Mouse (Mus musculus) kidney, embryonic 14.5 days (tissue): ENCODE measurements around the gene Mrpl22. TPM values are rescaled to one million over a fixed set of nuclear protein-coding genes. Genes with fewer than 3 reads are reported as not detected.
A peak's percentile ranks its signal among the peaks of the same experiment; 100 is the strongest.
"Not testable (repeated sequence)": the region's sequence is repeated elsewhere in the genome, so short reads cannot be mapped to it uniquely, and the experiment has no call there.

Experiments used
- ATAC-seq: fragments of 200-750 bp; cut with Nextera tagmentation; 2 replicates; pipeline ENCODE4 v1.8.0; 2017; ENCODE audit warnings: moderate number of reproducible peaks, mild to moderate bottlenecking, moderate TSS enrichment, moderate library complexity; ENCODE audit not compliant: low FRiP score, low TSS enrichment
- H3K27ac ChIP-seq: fragments of 300-500 bp; sonication (generic); 2 replicates; pipeline ENCODE4 v1.5.1; 2014; ENCODE audit warnings: low read depth, mild to moderate bottlenecking, low read length, moderate library complexity, mixed read lengths
- H3K27me3 ChIP-seq: fragments of 300-500 bp; sonication (generic); 2 replicates; pipeline ENCODE4 v1.6.1; 2014; ENCODE audit warnings: mild to moderate bottlenecking, low read length; ENCODE audit not compliant: control insufficient read depth, insufficient read depth
- H3K36me3 ChIP-seq: fragments of 300-500 bp; sonication (generic); 2 replicates; pipeline ENCODE4 v1.6.1; 2014; ENCODE audit warnings: low read length, mixed read lengths; ENCODE audit not compliant: control insufficient read depth, insufficient read depth
- H3K4me1 ChIP-seq: fragments of 300-500 bp; sonication (generic); 2 replicates; pipeline ENCODE4 v1.6.1; 2014; ENCODE audit warnings: low read length, mixed read lengths; ENCODE audit not compliant: control insufficient read depth, insufficient read depth
- H3K4me2 ChIP-seq: fragments of 300-500 bp; sonication (generic); replicated peaks from 2 replicates; pipeline ENCODE4 v1.6.1; 2014; ENCODE audit warnings: low read depth, mild to moderate bottlenecking, low read length
- H3K4me3 ChIP-seq: fragments of 300-500 bp; sonication (generic); 2 replicates; pipeline ENCODE4 v1.5.1; 2014; ENCODE audit warnings: mild to moderate bottlenecking, low read length
- H3K9ac ChIP-seq: fragments of 300-500 bp; sonication (generic); 2 replicates; pipeline ENCODE4 v1.6.1; 2014; ENCODE audit warnings: low read depth, mild to moderate bottlenecking, low read length, moderate library complexity
- H3K9me3 ChIP-seq: fragments of 300-500 bp; sonication (generic); 2 replicates; pipeline ENCODE4 v1.6.1; 2016; ENCODE audit warnings: low read length; ENCODE audit not compliant: control insufficient read depth
- WGBS: fragments of 180-500 bp; shearing (Covaris S2); extraction: QIAGEN DNeasy Blood & Tissue Kit; methylation state at CpG from one replicate; pipeline ENCODE4 v1.1.7; 2014; 5-methylcytosine and 5-hydroxymethylcytosine counted together
- polyA plus RNA-seq: library from polyadenylated mRNA; unstranded; fragments of >200 nt; fragmentation: Nextera tagmentation; extraction: Ambion mirVana; gene quantifications from 2 replicates; pipeline ENCODE4 v1.2.1, GENCODE M21; 2014

The Mrpl22 gene
- polyA plus RNA-seq, 1 experiment from 2014 or later, result 137 TPM

DNA sequence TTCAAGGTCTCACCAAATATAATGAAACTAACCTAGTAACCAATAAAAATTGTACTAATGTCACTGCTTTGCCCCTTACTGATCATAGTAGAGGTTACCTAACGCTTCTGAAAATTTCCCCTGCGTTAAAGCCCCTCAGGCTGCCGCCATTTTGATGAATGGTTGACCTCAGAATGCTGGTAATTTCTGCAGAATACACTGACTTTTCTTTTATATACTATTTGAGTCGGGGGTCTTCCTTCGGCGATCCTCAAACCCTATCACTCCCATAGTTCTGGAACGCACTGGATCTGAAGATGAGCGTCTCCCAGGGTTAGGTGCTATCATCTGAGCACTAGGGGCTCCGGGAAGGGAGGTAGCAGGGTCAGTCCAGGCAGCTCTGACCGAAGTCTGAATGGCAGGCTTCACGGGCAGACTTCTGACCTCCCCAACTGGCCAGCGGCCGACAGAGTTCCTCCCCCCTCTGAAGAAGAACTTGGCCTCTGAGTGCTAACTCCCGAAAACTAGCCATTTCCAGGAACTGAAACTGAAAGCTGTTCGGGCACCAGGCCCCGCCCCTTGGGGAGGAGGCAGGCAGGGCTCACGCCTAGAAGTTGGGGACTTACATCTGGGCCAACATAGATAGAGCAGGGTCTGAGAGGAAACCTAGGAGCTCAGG, 43.1 kb downstream of the Mrpl22 start:
- 0 out of 2 replicates have a peak overlapping the region, but pooled peaks have one; percentile 19 for H3K9ac ChIP-seq
- WGBS, result 31% methylated on average over 17 of the region's 17 CpGs
- H3K9me3 ChIP-seq, result no peaks in the 10 kb centered on the region
- no peaks in the 10 kb centered on the region for H3K27me3 ChIP-seq
- peak overlapping the region; percentile 38 for H3K4me3 ChIP-seq
- no peaks in the 10 kb centered on the region for H3K36me3 ChIP-seq
- peak overlapping the region; percentile 41 for H3K4me2 ChIP-seq
- peak; percentile 84 for ATAC-seq
- no peak overlapping the region for H3K27ac ChIP-seq
- no peaks in the 10 kb centered on the region for H3K4me1 ChIP-seq

DNA sequence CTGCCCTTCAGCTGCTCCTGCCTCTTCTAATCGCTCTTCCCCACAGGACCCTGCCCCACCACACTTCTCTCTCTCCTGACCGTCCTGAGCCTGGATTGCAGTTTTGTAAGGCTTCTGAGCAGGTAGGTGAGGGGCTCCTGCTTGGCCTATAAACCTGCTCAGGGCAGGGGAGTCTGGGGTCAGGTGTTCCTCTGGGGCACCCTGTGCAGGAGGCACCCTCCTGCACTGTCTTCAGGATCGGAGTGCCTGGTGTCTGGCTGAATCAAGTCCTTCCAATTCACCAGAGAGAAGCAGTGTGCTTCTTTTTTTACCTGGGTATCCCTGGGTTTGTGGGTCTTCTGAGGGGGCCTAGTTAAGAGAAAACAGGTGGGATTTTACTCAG, 43.6 kb downstream of the Mrpl22 start:
- H3K27me3 ChIP-seq, H3K27ac ChIP-seq, H3K9me3 ChIP-seq, H3K36me3 ChIP-seq, H3K4me1 ChIP-seq: not testable (repeated sequence)
- WGBS, result 24% methylated on average over 2 of the region's 3 CpGs
- peak overlapping the region; percentile 41 for H3K4me2 ChIP-seq
- 0 out of 2 replicates have a peak overlapping the region, but pooled peaks have one; percentile 19 for H3K9ac ChIP-seq
- ATAC-seq, result peak; percentile 33; the same call in 1 of the 2 replicates
- peak overlapping the region; percentile 38; the same call in 1 of the 2 replicates for H3K4me3 ChIP-seq

DNA sequence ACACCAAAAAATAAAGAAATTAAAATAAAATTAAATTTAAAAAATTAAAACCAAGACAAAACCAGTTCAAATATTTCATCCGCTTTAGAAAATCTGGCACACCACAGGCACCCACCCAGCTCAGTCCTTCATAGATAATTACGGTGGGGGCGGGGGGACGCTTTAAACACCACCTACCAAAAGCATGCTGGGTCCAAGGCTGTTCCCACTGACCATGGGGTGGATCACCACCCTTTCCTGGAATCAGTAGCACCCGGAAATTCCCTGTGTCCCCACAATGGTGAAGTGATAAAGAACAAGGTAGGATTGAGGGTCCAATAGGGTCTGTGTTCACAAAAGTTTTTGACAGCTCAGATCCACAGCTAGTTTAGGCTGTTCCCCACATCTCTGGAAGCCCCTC, 44.4 kb downstream of the Mrpl22 start:
- no peak for ATAC-seq

DNA sequence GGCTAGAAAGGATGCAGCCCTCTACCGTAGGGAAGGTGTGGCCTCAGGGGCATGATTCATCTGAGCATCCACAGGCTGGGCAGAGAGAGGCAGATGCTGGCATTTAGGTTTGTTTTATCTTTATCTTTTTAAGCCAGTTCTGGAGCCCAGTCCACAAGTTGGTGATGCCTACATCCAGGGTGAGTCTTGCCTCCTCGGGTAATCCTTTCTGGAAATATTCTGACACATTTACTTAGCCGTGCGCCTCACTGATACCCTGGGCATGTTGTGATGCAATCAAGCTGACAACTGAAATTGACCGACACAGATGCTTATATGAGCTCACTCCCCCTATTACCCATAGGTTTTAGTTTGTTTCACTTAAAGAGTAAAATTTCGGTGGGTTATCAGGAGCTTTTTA, 45.4 kb downstream of the Mrpl22 start:
- Histone ChIP-seq H3K4me1 (no peaks in the 10 kb centered on the region), H3K36me3 (no peaks in the 10 kb centered on the region), H3K27me3 (no peaks in the 10 kb centered on the region), H3K4me3 (no peak overlapping the region), H3K4me2 (no peak overlapping the region), H3K27ac (no peak overlapping the region), H3K9ac (no peak overlapping the region), H3K9me3 (no peaks in the 10 kb centered on the region)
- 86% methylated on average over 6 of the region's 6 CpGs for WGBS
- no peak for ATAC-seq

More for the DNA sequence above, 44.4 kb downstream of the Mrpl22 start:
- no peaks in the 10 kb centered on the region for H3K9me3 ChIP-seq
- no peak overlapping the region for H3K4me3 ChIP-seq
- H3K36me3 ChIP-seq, result no peaks in the 10 kb centered on the region
- WGBS, result 93% methylated on average over 5 of the region's 5 CpGs
- no peak overlapping the region for H3K4me2 ChIP-seq
- no peak overlapping the region for H3K27ac ChIP-seq
- no peaks in the 10 kb centered on the region for H3K27me3 ChIP-seq
- no peaks in the 10 kb centered on the region for H3K4me1 ChIP-seq
- H3K9ac ChIP-seq, result no peak overlapping the region

DNA sequence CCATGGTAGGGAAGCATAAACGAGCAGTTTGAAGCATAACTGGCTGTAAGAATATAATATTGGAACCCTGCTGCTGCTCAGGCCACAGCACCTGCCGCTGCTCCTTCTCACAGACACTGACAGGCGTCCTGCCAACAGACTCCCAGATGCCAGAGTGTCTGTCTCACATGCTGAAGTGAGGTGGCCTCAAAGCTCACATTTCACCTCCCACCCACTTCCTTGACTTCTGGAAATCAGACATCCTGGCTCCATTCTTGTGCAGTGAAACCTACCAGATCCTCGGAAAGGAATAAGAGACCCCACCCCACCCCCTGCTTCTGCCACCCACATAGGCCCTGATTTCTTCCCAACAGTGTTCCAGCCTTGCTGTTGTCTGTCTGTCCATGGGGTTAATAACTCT, 52.3 kb downstream of the Mrpl22 start:
- Histone ChIP-seq H3K9ac (no peak overlapping the region), H3K4me3 (no peak overlapping the region), H3K27me3 (no peaks in the 10 kb centered on the region), H3K4me2 (no peak overlapping the region), H3K36me3 (no peaks in the 10 kb centered on the region), H3K9me3 (no peaks in the 10 kb centered on the region), H3K4me1 (peaks cover 15% of the 10 kb centered on the region), H3K27ac (peak overlapping the region; percentile 42; the same call in 1 of the 2 replicates)
- ATAC-seq, result no peak
- WGBS, result 22% methylated on average over 4 of the region's 4 CpGs

DNA sequence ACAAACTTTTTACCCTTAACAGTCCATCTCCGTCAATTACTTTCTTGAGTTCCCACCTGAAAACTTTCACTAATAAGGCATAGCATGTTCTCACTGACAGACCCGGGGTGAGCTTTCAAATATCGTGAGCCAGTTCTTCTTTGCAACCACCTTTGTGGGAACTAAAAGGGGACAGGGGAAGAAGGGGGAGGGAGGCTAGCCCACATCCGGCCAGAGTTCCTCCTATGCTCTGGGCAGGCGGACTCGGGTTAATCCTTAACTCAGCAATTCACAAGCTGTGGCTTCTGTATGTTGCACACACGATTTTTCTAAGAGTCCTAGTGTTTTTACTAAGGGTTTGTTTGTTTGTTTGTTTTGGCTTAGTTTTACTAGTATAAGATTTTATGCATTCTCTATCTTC, 52.9 kb downstream of the Mrpl22 start:
- H3K27ac ChIP-seq, result peak overlapping the region; percentile 42; the same call in 1 of the 2 replicates
- 36% methylated on average over 7 of the region's 7 CpGs for WGBS
- H3K27me3 ChIP-seq, result no peaks in the 10 kb centered on the region

DNA sequence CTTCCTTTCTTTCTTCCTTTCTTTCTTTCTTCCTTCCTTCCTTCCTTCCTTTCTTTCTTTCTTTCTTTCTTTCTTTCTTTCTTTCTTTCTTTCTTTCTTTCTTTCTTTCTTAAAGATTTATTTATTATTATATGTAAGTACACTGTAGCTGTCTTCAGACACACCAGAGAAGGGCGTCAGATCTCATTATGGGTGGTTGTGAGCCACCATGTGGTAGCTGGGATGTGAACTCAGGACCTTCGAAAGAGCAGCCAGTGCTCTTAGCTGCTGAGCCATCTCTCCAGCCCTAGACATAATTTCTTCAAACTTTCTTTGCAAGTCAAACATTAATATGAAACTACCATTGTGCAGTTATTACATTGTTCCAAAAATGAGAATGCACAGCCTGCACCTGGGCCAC, 53.4 kb downstream of the Mrpl22 start:
- H3K36me3 ChIP-seq, H3K9ac ChIP-seq, ATAC-seq, H3K4me3 ChIP-seq, H3K27me3 ChIP-seq, H3K4me2 ChIP-seq, H3K9me3 ChIP-seq: not testable (repeated sequence)
- WGBS, result 81% methylated on average over 2 of the region's 2 CpGs
- Histone ChIP-seq H3K4me1 (peaks cover 15% of the 10 kb centered on the region), H3K27ac (0 out of 2 replicates have a peak overlapping the region, but pooled peaks have one; percentile 42)

More for the DNA sequence above, 52.9 kb downstream of the Mrpl22 start:
- Histone ChIP-seq H3K36me3 (no peaks in the 10 kb centered on the region), H3K4me2 (no peak overlapping the region), H3K9ac (no peak overlapping the region), H3K4me1 (peaks cover 15% of the 10 kb centered on the region), H3K4me3 (no peak overlapping the region), H3K9me3 (no peaks in the 10 kb centered on the region)
- ATAC-seq, result no peak

DNA sequence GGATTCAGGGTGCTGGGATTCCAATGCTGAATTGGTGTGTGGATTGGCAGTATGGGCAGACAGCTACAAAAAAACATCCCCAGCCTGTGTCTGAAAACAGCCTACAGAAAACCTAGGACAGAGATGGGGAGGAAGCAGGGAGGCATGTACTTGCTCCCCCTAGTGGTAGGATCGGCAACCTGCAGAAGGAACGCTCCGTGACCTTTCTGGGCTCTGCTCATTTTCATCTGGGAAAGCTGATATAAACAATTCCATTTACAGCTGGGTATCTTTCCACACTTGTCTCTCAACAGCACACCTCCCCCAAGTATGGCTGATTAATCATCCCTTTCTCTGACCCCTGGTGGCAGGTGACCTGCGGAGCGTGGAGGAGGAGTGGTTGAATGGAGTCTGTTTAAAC, 54.2 kb downstream of the Mrpl22 start:
- Histone ChIP-seq H3K4me1 (peaks cover 15% of the 10 kb centered on the region), H3K4me2 (no peak overlapping the region), H3K27ac (peak overlapping the region; percentile 42; the same call in 1 of the 2 replicates), H3K36me3 (no peaks in the 10 kb centered on the region), H3K9ac (no peak overlapping the region), H3K4me3 (no peak overlapping the region), H3K9me3 (no peaks in the 10 kb centered on the region), H3K27me3 (no peaks in the 10 kb centered on the region)
- 2% methylated on average over 5 of the region's 5 CpGs for WGBS
- peak; percentile 67 for ATAC-seq

DNA sequence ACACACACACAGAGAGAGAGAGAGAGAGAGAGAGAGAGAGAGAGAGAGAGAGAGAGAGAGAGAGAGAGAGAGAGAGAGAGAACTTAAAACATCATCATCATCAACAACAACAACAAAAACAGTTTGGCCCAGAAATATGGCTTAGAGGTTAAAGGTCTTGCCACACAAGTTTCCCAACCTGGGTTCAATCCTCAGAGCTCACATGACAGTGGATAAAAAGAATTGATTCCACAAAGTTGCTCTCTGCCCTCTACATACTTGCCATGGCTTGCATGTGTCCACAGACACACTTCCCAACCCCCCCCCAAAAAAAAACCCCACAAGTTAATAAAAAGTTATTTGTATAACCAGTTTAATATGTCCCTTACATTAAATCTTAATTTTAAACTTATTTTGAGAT, 55.0 kb downstream of the Mrpl22 start:
- Histone ChIP-seq H3K27ac (no peak overlapping the region), H3K36me3 (no peaks in the 10 kb centered on the region), H3K4me1 (peaks cover 15% of the 10 kb centered on the region), H3K9ac (no peak overlapping the region), H3K4me3 (no peak overlapping the region), H3K4me2 (no peak overlapping the region), H3K27me3 (no peaks in the 10 kb centered on the region), H3K9me3 (no peaks in the 10 kb centered on the region)
- ATAC-seq, result no peak
